Mouse (Mus musculus) hindbrain, embryonic 16.5 days (tissue): ENCODE measurements at regions not wholly inside any gene's neighbourhood (a gene's known extent, or its start where the extent isn't known, plus 50 kb on each side); places are given as distances from the start of the nearest gene placed in this dataset.

ENCODE experiments used
- ATAC-seq: fragments of 200-750 bp; cut with Nextera tagmentation; 2 replicates; pipeline ENCODE4 v1.8.0; 2017; ENCODE audit warnings: moderate TSS enrichment, moderate library complexity
- H3K27ac ChIP-seq: fragments of 300-500 bp; sonication (generic); 2 replicates; pipeline ENCODE4 v1.5.1; 2014; ENCODE audit warnings: low read depth, mild to moderate bottlenecking, control low read depth, low read length, moderate library complexity
- H3K27me3 ChIP-seq: fragments of 300-500 bp; sonication (generic); replicated peaks from 2 replicates; pipeline ENCODE4 v1.6.1; 2014; ENCODE audit warnings: low read length; ENCODE audit not compliant: control insufficient read depth, insufficient read depth
- H3K36me3 ChIP-seq: fragments of 300-500 bp; sonication (generic); 2 replicates; pipeline ENCODE4 v1.6.1; 2014; ENCODE audit warnings: mild to moderate bottlenecking, low read length, moderate library complexity, mixed read lengths; ENCODE audit not compliant: control insufficient read depth, insufficient read depth
- H3K4me1 ChIP-seq: fragments of 300-500 bp; sonication (generic); 2 replicates; pipeline ENCODE4 v1.6.1; 2014; ENCODE audit warnings: low read depth, low read length; ENCODE audit not compliant: control insufficient read depth, insufficient read depth
- H3K4me2 ChIP-seq: fragments of 300-500 bp; sonication (generic); 2 replicates; pipeline ENCODE4 v1.6.1; 2014; ENCODE audit warnings: mild to moderate bottlenecking, low read length, control low read depth, moderate library complexity
- H3K4me3 ChIP-seq: fragments of 300-500 bp; sonication (generic); 2 replicates; pipeline ENCODE4 v1.5.1; 2014; ENCODE audit warnings: mild to moderate bottlenecking, low read length, control low read depth, moderate library complexity
- H3K9ac ChIP-seq: fragments of 300-500 bp; sonication (generic); 2 replicates; pipeline ENCODE4 v1.6.1; 2014; ENCODE audit warnings: low read depth, mild to moderate bottlenecking, control low read depth, low read length, moderate library complexity
- H3K9me3 ChIP-seq: fragments of 300-500 bp; sonication (generic); 2 replicates; pipeline ENCODE4 v1.6.1; 2014; ENCODE audit warnings: mild to moderate bottlenecking, low read length, moderate library complexity; ENCODE audit not compliant: control insufficient read depth
- WGBS: fragments of 180-500 bp; shearing (Covaris S2); extraction: QIAGEN DNeasy Blood & Tissue Kit; methylation state at CpG from one replicate; pipeline ENCODE4 v1.1.7; 2014; 5-methylcytosine and 5-hydroxymethylcytosine counted together

GRCm38 (mm10) chr16:54770871-54771270 is 526.9 kb downstream of the Zpld1 start:
- no peak for ATAC-seq
- Histone ChIP-seq H3K27ac (no peak overlapping the region), H3K9ac (no peak overlapping the region), H3K4me1 (no peaks in the 10 kb centered on the region), H3K27me3 (no peaks in the 10 kb centered on the region), H3K9me3 (no peaks in the 10 kb centered on the region), H3K4me2 (no peak overlapping the region), H3K4me3 (no peak overlapping the region), H3K36me3 (no peaks in the 10 kb centered on the region)
- 75% methylated on average over 4 of the region's 4 CpGs for WGBS

GRCm38 (mm10) chr16:54744188-54744587 is 553.6 kb downstream of the Zpld1 start:
- 83% methylated on average over 1 of the region's 1 CpGs for WGBS
- H3K27me3 ChIP-seq: no peaks in the 10 kb centered on the region
- no peak overlapping the region for H3K4me2 ChIP-seq
- no peak for ATAC-seq
- no peaks in the 10 kb centered on the region for H3K9me3 ChIP-seq
- no peaks in the 10 kb centered on the region for H3K4me1 ChIP-seq
- no peak overlapping the region for H3K27ac ChIP-seq
- H3K36me3 ChIP-seq: no peaks in the 10 kb centered on the region
- no peak overlapping the region for H3K4me3 ChIP-seq
- H3K9ac ChIP-seq: no peak overlapping the region

- Histone ChIP-seq H3K27me3 (no peaks in the 10 kb centered on the region), H3K9me3 (no peaks in the 10 kb centered on the region), H3K4me2 (no peak overlapping the region), H3K9ac (no peak overlapping the region), H3K36me3 (no peaks in the 10 kb centered on the region), H3K4me1 (no peaks in the 10 kb centered on the region), H3K27ac (no peak overlapping the region), H3K4me3 (no peak overlapping the region)
- 89% methylated on average over 2 of the region's 2 CpGs for WGBS
- no peak for ATAC-seq
These were observed 564.3 kb downstream of the Zpld1 start for GRCm38 (mm10) chr16:54733516-54733915.

- Histone ChIP-seq H3K4me1 (no peaks in the 10 kb centered on the region), H3K9me3 (no peaks in the 10 kb centered on the region), H3K36me3 (no peaks in the 10 kb centered on the region), H3K4me3 (no peak overlapping the region), H3K9ac (no peak overlapping the region), H3K27me3 (no peaks in the 10 kb centered on the region), H3K27ac (no peak overlapping the region), H3K4me2 (no peak overlapping the region)
- WGBS: 80% methylated on average over 3 of the region's 3 CpGs
- no peak for ATAC-seq
These were observed 589.9 kb downstream of the Zpld1 start for GRCm38 (mm10) chr16:54707880-54708279.

- Histone ChIP-seq H3K4me2 (no peak overlapping the region), H3K27me3 (no peaks in the 10 kb centered on the region), H3K27ac (no peak overlapping the region), H3K9ac (no peak overlapping the region), H3K4me1 (no peaks in the 10 kb centered on the region), H3K36me3 (no peaks in the 10 kb centered on the region), H3K4me3 (no peak overlapping the region), H3K9me3 (no peaks in the 10 kb centered on the region)
- WGBS: 18% methylated on average over 4 of the region's 4 CpGs
- ATAC-seq: no peak
These were observed 615.0 kb downstream of the Zpld1 start for GRCm38 (mm10) chr16:54682815-54683214.

GRCm38 (mm10) chr16:54648728-54649525 is 648.9 kb downstream of the Zpld1 start:
- H3K27me3 ChIP-seq: no peaks in the 10 kb centered on the region
- WGBS: 69% methylated on average over 7 of the region's 7 CpGs
- no peak overlapping the region for H3K27ac ChIP-seq
- no peaks in the 10 kb centered on the region for H3K9me3 ChIP-seq
- H3K4me1 ChIP-seq: no peaks in the 10 kb centered on the region
- H3K4me2 ChIP-seq: no peak overlapping the region
- no peak overlapping the region for H3K9ac ChIP-seq
- no peak overlapping the region for H3K4me3 ChIP-seq
- no peak for ATAC-seq
- no peaks in the 10 kb centered on the region for H3K36me3 ChIP-seq

- no peaks in the 10 kb centered on the region for H3K27me3 ChIP-seq
- 70% methylated on average over 2 of the region's 2 CpGs for WGBS
- ATAC-seq: no peak
- no peak overlapping the region for H3K27ac ChIP-seq
- no peak overlapping the region for H3K4me2 ChIP-seq
- no peak overlapping the region for H3K9ac ChIP-seq
- H3K4me1 ChIP-seq: no peaks in the 10 kb centered on the region
- no peaks in the 10 kb centered on the region for H3K36me3 ChIP-seq
- no peaks in the 10 kb centered on the region for H3K9me3 ChIP-seq
- H3K4me3 ChIP-seq: no peak overlapping the region
These were observed 650.0 kb downstream of the Zpld1 start for GRCm38 (mm10) chr16:54647821-54648220.

- Histone ChIP-seq H3K27me3 (no peaks in the 10 kb centered on the region), H3K4me1 (no peaks in the 10 kb centered on the region), H3K9me3 (no peaks in the 10 kb centered on the region), H3K9ac (no peak overlapping the region), H3K4me3 (no peak overlapping the region), H3K4me2 (no peak overlapping the region), H3K27ac (no peak overlapping the region), H3K36me3 (no peaks in the 10 kb centered on the region)
- ATAC-seq: no peak
- WGBS: 90% methylated on average over 6 of the region's 6 CpGs
These were observed 651.5 kb downstream of the Zpld1 start for GRCm38 (mm10) chr16:54646252-54646651.

- Histone ChIP-seq H3K4me3 (no peak overlapping the region), H3K4me2 (no peak overlapping the region), H3K27ac (no peak overlapping the region), H3K4me1 (no peaks in the 10 kb centered on the region), H3K36me3 (no peaks in the 10 kb centered on the region), H3K9me3 (no peaks in the 10 kb centered on the region), H3K27me3 (no peaks in the 10 kb centered on the region), H3K9ac (no peak overlapping the region)
- no peak for ATAC-seq
- 68% methylated on average over 1 of the region's 1 CpGs for WGBS
These were observed 668.6 kb downstream of the Zpld1 start for GRCm38 (mm10) chr16:54629183-54629582.
